Mouse (Mus musculus): ENCODE data around the gene Flt3.

DNA sequence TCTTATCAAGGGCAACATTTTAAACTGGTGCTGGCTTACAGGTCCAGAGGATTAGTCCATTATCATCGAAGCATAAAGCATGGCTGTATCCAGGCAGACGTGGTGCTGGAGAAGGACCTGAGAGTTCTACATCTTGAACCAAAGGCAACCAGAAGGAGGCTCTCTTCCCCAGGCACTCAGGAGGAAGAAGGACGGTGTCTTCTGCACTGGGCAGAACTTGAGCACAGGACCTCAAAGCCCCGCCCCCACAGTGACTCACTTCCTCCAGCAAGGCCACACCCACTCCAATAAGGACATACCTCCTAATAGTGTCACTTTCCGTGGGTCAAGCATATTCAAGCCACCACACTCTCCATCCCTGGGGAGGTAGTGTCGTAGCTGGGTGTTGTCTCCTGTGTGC lies 10.3 kb upstream of the Flt3 start:
- TF ChIP-seq MAZ (IDR thresholded peaks at IDR 0.05; ENCODE audit: low read depth, low read length): no peak
- TF ChIP-seq SIN3A (IDR thresholded peaks at IDR 0.05; ENCODE audit: low read length): no peak
- TF ChIP-seq UBTF (IDR thresholded peaks at IDR 0.05; ENCODE audit: low read depth, low read length): no peak
- TF ChIP-seq POLR2A (IDR thresholded peaks at IDR 0.05; ENCODE audit: low read depth, low read length): no peak
- TF ChIP-seq CHD1 (IDR thresholded peaks at IDR 0.05; ENCODE audit: low read depth, low read length): no peak
